Mouse (Mus musculus) bone marrow macrophage, adult 2 months (primary cell): ENCODE data around the gene R3hdml.

Experiments
- CTCF ChIP-seq: IDR thresholded peaks from 2 replicates; pipeline ENCODE4 v1.5.1; 2012; ENCODE audit warnings: low read depth, mild to moderate bottlenecking, low read length, moderate library complexity
- POLR2A ChIP-seq: IDR thresholded peaks from 2 replicates; pipeline ENCODE4 v1.6.1; 2012; ENCODE audit warnings: mild to moderate bottlenecking, low read depth, low read length, borderline replicate concordance

DNA sequence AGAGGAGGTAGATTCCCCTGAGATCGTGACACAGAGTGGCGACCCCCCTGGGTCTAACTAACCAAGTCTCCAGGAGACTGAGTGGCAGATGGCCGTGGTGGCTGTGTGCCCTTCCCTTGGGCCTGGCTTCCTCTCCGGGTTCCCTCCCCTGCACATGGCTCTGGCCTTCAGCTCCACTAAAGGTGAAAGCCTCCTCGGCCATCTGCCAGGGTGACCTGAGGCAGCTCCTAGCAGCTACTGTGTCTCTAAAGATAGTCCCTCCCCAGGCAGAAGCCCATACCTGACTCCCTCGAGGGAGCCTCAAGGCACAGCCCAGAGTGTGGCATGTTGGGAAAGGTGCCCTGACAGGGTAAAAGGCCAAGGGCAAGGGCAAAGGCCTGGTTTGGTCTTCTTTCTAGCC, 48.6 kb upstream of the R3hdml start:
- no peak for TF ChIP-seq CTCF
- no peak for TF ChIP-seq POLR2A
